Mouse (Mus musculus): ENCODE measurements around the gene Rasl11b.

Gene Rasl11b

GRCm38 (mm10) chr5:74209640-74210039 is 14.6 kb downstream of the Rasl11b start:
- DNase-seq (ENCODE audit: low spot score): no peak

- DNase-seq (ENCODE audit: low spot score): peak; percentile 22
Observed at GRCm38 (mm10) chr5:74211346-74211745, 16.3 kb downstream of the Rasl11b start.

- DNase-seq (ENCODE audit: low spot score): no peak
Observed at GRCm38 (mm10) chr5:74214501-74215110, 19.5 kb downstream of the Rasl11b start.

GRCm38 (mm10) chr5:74215125-74215524 is 20.0 kb downstream of the Rasl11b start:
- DNase-seq (ENCODE audit: low spot score): no peak

GRCm38 (mm10) chr5:74218524-74218923 is 23.4 kb downstream of the Rasl11b start:
- no peak for DNase-seq (ENCODE audit: low spot score)

DNA sequence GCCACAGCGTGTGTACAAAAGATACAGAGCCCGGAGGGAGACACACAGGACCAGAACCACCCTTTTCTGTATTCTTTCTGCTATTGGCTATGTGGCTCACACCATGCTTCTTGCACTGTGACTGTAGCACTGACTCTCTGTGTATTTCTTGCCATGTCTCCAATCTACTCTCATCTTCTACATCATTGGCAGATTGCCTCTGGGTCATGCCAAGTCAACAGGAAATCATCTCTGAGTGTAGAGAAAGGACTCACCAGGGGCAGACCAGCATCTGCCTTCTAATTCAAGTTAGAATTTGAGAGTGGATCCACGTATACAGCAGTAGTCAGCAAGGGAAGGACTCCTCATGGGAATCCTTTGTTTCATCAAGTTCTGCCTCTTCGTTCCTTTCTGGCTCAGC is 27.5 kb downstream of the Rasl11b start:
- no peak for DNase-seq (ENCODE audit: low spot score)

GRCm38 (mm10) chr5:74224480-74224879 is 29.4 kb downstream of the Rasl11b start:
- no peak for DNase-seq (ENCODE audit: low spot score)

- no peak for DNase-seq (ENCODE audit: low spot score)
Observed at GRCm38 (mm10) chr5:74226183-74226582, 31.1 kb downstream of the Rasl11b start.

DNA sequence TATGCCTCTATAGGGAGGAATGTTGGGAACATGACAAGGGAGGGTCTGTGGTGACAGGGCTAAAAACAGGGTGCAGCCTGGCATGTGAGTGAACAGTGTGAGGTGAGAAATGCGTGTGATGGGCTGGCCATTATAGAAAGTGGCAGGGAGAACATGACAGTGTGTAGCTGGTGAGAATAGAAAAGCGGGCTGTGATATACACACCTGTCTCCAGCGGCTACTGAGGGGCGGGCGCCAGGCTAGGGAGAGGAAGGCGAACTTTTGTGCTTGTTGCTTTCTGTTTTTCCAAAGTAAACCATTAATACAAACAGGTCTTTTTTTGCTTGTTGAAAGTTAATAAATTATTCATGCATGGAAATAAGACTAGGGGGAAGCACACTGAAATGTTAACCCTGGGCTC is 32.3 kb downstream of the Rasl11b start:
- DNase-seq (ENCODE audit: low spot score): no peak

DNA sequence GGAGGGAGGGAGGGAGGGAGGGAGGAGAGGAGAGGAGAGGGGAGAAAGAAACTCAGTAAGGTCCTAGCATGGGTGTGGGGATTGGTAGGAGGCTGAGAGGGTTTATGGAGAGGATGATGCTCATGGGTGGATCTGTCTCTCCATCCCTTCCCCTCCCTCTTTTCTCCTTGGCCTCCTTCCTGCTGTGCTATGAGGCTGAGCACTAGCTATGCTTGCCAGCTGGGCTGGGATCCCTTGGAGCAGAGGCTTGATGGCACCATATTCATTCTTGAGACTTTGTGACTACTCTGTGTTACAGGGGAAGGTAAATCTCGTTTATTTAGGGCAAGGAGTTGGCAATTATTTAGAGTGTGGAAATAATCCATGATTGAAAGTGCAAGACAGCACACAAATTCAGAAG is 33.9 kb downstream of the Rasl11b start:
- no peak for DNase-seq (ENCODE audit: low spot score)

DNA sequence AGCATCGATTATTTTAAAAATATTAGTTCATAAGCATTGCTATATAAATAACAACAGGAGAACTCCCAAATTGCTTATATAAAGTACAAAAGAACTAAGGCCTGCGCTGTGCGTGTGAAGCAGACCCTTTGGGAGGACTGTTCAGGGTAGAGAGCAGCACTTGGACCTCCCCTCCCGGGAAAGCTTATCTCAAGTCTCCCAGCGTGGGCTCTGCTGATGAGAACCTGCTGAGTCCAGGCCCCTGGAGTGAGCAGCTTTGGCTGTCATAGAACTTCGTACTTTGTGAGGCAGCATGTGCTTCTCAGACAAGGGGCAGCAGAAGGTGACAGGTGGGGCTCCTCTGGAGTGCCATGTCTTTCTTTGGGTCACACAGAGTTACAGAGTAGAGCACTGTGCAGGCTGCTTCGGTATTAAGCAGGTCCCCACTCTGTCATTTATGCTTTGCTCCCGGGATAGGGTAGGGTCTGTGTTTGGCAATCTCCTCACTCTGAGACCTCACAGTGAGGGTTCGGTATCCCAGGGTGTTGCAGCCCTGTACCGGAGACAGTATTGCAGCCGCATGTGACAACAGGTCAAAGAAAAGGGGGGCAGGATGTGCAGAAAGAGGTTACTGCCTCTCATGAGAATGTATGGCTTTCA is 34.8 kb downstream of the Rasl11b start:
- no peak for DNase-seq (ENCODE audit: low spot score)

GRCm38 (mm10) chr5:74230525-74230924 is 35.4 kb downstream of the Rasl11b start:
- DNase-seq (ENCODE audit: low spot score): no peak

DNA sequence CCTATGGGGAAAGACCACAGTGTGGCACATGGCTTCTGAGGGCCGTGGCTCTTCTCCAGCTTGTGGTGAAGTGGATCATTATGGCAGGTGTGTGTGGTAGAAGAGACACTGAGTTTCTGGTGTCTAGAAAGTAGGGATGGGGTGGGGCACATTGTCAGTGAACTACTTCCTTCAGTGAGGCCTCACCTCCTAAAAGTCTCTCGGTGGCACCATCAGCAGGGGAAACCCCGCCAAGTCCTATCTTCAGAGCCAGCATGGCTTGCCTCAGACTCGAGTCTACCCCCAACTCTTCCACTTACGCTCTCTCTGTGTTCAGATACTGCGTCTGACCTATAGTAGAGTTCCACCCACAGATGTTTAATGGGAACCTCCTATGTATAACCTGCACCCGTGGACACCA is 38.7 kb downstream of the Rasl11b start:
- no peak for DNase-seq (ENCODE audit: low spot score)

GRCm38 (mm10) chr5:74239369-74239768 is 44.3 kb downstream of the Rasl11b start:
- no peak for DNase-seq (ENCODE audit: low spot score)

- DNase-seq (ENCODE audit: low spot score): no peak
Observed at GRCm38 (mm10) chr5:74240298-74240697, 45.2 kb downstream of the Rasl11b start.

- DNase-seq (ENCODE audit: low spot score): no peak
Observed at GRCm38 (mm10) chr5:74240926-74241680, 46.0 kb downstream of the Rasl11b start.

DNA sequence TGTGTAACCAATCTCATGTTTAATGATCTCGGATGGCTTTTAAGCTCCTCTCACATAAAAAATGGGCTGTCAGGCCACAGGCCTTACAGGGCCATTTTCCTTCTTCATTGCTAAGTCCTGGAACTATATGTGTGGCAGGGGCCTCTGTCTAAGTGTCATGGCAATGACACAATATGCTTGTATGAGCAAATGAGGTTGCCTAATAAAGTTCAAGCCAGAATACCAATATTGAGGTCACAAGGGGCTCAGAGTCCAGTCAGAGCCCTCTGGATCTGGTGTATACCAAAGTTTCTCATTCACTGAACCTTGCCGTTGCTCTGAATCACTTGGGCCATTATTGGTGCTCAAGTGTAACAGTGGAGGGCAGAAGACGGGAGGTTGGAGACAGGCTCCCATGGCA is 47.6 kb downstream of the Rasl11b start:
- no peak for DNase-seq (ENCODE audit: low spot score)

DNA sequence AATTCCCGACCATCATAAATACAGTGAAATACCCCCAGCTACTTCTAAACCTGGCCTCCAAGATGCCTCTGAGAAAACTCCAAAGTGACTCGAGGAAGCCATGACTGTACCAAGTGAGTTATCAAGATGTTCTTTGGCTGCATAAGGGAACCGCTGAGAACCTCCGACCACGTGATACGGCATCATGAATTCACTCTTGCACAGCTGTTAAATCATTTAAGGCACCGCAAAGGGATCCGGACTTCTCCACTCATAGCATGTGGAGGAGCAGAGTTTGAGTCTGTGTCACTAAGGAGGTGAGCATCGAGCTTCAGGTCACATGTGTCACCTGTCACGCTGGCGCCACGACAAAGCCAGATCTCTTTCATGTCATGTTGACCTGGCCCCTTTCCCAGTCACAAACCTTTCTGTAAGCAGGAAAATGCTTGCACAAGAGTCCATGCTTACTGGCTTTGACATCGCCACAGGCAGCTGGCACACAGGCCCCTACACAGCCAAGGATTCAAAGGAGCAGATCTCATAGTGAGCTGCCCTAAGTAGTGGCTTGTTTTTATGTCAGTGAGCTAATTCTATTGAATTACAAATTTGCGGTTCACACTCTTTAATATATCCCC is 49.4 kb downstream of the Rasl11b start:
- no peak for DNase-seq (ENCODE audit: low spot score)

DNA sequence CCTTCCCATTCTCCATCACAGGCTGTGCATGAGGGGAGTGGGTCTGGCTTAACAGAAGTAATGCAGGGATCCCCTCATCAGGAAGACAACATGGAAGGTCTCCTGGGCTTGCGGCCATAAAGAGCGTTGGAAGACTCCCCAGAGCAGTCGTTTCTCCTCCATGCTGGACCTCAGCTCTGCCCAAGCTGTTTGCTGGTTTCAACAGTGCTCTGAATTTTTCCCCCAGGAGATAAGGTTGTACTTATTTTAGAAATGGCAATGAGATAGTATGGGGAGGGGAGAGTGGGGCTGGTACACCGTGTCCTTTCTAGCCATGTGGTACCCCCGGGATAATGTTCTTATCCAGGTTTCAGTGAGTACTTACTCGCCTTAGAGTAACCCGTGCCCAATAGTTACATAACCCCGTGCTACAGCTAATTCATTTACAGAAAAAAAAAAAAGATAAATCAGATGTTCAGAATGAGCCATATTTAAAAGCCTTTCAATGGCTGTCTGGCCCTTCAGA is 50.6 kb downstream of the Rasl11b start:
- peak; percentile 12 for DNase-seq (ENCODE audit: low spot score)

DNA sequence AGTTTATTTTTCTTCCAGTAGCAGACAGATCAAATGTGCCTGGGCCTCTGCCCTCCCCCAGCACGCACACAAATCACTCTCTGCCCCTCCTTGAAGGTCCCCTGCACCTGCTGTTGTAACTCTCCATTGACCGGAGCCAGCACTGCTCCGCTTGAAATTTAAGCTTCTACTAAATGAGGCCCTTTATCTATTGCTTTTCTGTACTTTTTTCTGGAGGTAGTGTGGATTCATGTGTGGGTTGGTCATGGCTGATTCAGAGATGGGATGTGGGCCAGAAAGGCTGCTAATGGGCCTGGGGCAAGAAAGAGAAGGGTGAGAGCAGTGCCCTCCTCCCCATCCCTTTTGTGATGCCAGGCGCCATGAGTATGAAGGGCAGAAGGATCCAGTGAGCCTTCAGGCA is 51.4 kb downstream of the Rasl11b start:
- no peak for DNase-seq (ENCODE audit: low spot score)

DNA sequence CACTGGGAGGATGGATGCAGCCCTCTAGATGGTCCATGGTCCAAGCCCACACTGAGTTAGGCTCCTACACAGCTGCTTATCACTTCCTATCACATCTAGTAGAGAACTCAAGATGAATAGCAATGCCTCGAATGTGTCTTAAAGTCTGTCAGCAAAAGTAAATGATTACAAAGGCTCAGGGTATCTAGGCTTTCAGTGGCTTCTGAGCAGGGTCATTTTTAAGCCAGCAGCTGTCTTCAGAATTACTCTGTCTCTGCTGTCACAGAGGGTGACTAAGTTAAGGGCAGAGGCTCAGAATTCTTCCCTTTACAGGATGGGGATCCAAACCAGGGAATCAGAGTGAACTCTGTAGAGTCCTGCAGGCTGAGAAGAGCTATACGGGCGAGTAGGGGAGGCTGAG is 51.9 kb downstream of the Rasl11b start:
- no peak for DNase-seq (ENCODE audit: low spot score)
